In the genomic region with DNA sequence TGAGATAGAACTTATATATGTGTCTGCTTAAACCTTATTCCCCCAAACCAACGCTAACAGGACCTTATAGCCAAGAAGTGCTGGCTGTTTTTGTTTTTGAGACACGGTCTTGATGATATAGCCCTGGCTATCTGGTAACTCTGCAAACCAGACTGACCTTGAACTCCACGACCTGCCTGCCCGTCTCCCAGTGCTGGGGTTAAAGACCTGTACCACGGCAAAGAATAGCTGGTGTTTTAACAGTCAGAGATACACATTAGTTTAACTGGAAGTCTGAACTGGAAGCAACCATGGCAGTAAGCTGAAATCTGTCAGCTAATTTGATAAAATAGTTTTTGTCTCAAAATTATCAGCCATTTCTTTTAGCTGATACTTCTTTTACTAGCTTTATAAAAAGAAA, we compare ENCODE assay signal across 23 mouse cellular contexts.
DNase-seq lines count a peak whose midpoint lies in the region; ATAC-seq and TF ChIP-seq lines count a peak whose summit lies in the region.
"Had no signal": no experiment of that assay in that cellular context is flagged by ENCODE, and none has a peak within 500 bp of the region (broad histone marks: within the 10 kb centered on the region; RNA-seq: fewer than 3 reads in every experiment).

No protein-coding gene starts in this region.

- TF ChIP-seq CTCF in liver, adult 2 months (IDR thresholded peaks at IDR 0.05; ENCODE audit: low read depth, low read length) = no peak
- TF ChIP-seq CTCF in liver, postnatal 0 days (IDR thresholded peaks at IDR 0.05; ENCODE audit: low read depth) = no peak

- 40% methylated on average over 5 of the region's 5 CpGs for WGBS in heart, embryonic 10.5 days
- 13% methylated on average over 5 of the region's 5 CpGs for whole genome bisulfite sequencing in liver, adult 2 months
- WGBS in liver, postnatal 0 days (ENCODE audit: insufficient replicate concordance) = 53% methylated on average over 5 of the region's 5 CpGs
- 80% methylated on average over 5 of the region's 5 CpGs for WGBS in midbrain, embryonic 11.5 days
- WGBS in midbrain, embryonic 15.5 days = 84% methylated on average over 5 of the region's 5 CpGs

- no peak overlapping the region for H3K4me3 ChIP-seq in heart, embryonic 10.5 days
- H3K4me3 ChIP-seq in liver, adult 2 months (ENCODE audit: insufficient read depth, low read depth, low read length) = no peak overlapping the region
- H3K4me3 ChIP-seq in liver, postnatal 0 days (ENCODE audit: low read depth, low read length) = no peak overlapping the region
- H3K4me3 ChIP-seq in midbrain, embryonic 11.5 days (ENCODE audit: low read depth, low read length) = no peak overlapping the region
- no peak overlapping the region for H3K4me3 ChIP-seq in midbrain, embryonic 15.5 days
- H3K4me3 ChIP-seq: embryonic facial prominence, embryonic 10.5 days; embryonic facial prominence, embryonic 12.5 days; forebrain, embryonic 13.5 days; forebrain, embryonic 15.5 days had no signal

- H3K9ac ChIP-seq in liver, adult 2 months (ENCODE audit: low read depth, low read length) = no peak overlapping the region
- H3K9ac ChIP-seq in liver, postnatal 0 days (replicated peaks) = no peak overlapping the region
- H3K9ac ChIP-seq in midbrain, embryonic 11.5 days (ENCODE audit: low read length) = no peak overlapping the region
- no peak overlapping the region for H3K9ac ChIP-seq in midbrain, embryonic 15.5 days
- H3K9ac ChIP-seq: embryonic facial prominence, embryonic 12.5 days; forebrain, embryonic 13.5 days; forebrain, embryonic 15.5 days had no signal

- 0 out of 2 replicates have a peak overlapping the region, but pooled peaks have one; percentile 1 for H3K27ac ChIP-seq in heart, embryonic 10.5 days
- no peak overlapping the region for H3K27ac ChIP-seq in liver, adult 2 months (replicated peaks; ENCODE audit: insufficient read depth, low read depth, low read length)
- H3K27ac ChIP-seq in liver, postnatal 0 days (ENCODE audit: low read depth) = no peak overlapping the region
- no peak overlapping the region for H3K27ac ChIP-seq in midbrain, embryonic 11.5 days (ENCODE audit: low read depth, low read length)
- no peak overlapping the region for H3K27ac ChIP-seq in midbrain, embryonic 15.5 days
- H3K27ac ChIP-seq: embryonic facial prominence, embryonic 10.5 days; embryonic facial prominence, embryonic 12.5 days; forebrain, embryonic 13.5 days; forebrain, embryonic 15.5 days had no signal

- peaks cover 26% of the 10 kb centered on the region for H3K4me1 ChIP-seq in heart, embryonic 10.5 days
- H3K4me1 ChIP-seq in liver, adult 2 months (ENCODE audit: control insufficient read depth, insufficient read depth, low read length) = peaks cover 9% of the 10 kb centered on the region
- H3K4me1 ChIP-seq in liver, postnatal 0 days (ENCODE audit: insufficient read depth) = peaks cover 8% of the 10 kb centered on the region
- H3K4me1 ChIP-seq in midbrain, embryonic 11.5 days (ENCODE audit: control insufficient read depth, insufficient read depth, low read length) = no peaks in the 10 kb centered on the region
- H3K4me1 ChIP-seq in midbrain, embryonic 15.5 days = no peaks in the 10 kb centered on the region
- H3K4me1 ChIP-seq: embryonic facial prominence, embryonic 12.5 days; forebrain, embryonic 13.5 days; forebrain, embryonic 15.5 days had no signal

- no peaks in the 10 kb centered on the region for H3K36me3 ChIP-seq in heart, embryonic 10.5 days
- H3K36me3 ChIP-seq in liver, adult 2 months (ENCODE audit: control insufficient read depth, insufficient read depth, low read length) = no peaks in the 10 kb centered on the region
- H3K36me3 ChIP-seq in liver, postnatal 0 days (replicated peaks; ENCODE audit: insufficient read depth, low read length) = no peaks in the 10 kb centered on the region
- H3K36me3 ChIP-seq in midbrain, embryonic 11.5 days (ENCODE audit: control insufficient read depth, insufficient read depth, low read length) = no peaks in the 10 kb centered on the region
- no peaks in the 10 kb centered on the region for H3K36me3 ChIP-seq in midbrain, embryonic 15.5 days (replicated peaks)
- H3K36me3 ChIP-seq: embryonic facial prominence, embryonic 10.5 days; embryonic facial prominence, embryonic 12.5 days; forebrain, embryonic 15.5 days; G1E had no signal

- TF ChIP-seq POLR2A in liver, adult 2 months (IDR thresholded peaks at IDR 0.05; ENCODE audit: extremely low read depth, insufficient read depth, low read length) = no peak

- no peak for TF ChIP-seq EP300 in liver, postnatal 0 days (IDR thresholded peaks at IDR 0.05; ENCODE audit: low read depth)

- no peaks in the 10 kb centered on the region for H3K9me3 ChIP-seq in heart, embryonic 10.5 days
- no peaks in the 10 kb centered on the region for H3K9me3 ChIP-seq in liver, postnatal 0 days (ENCODE audit: low read length)
- H3K9me3 ChIP-seq in midbrain, embryonic 11.5 days (ENCODE audit: control insufficient read depth, low read length) = no peaks in the 10 kb centered on the region
- H3K9me3 ChIP-seq in midbrain, embryonic 15.5 days = no peaks in the 10 kb centered on the region
- H3K9me3 ChIP-seq: embryonic facial prominence, embryonic 10.5 days; embryonic facial prominence, embryonic 12.5 days; forebrain, embryonic 13.5 days; forebrain, embryonic 15.5 days; G1E had no signal

- no peaks in the 10 kb centered on the region for H3K27me3 ChIP-seq in heart, embryonic 10.5 days (ENCODE audit: insufficient read depth, poor library complexity, severe bottlenecking)
- no peaks in the 10 kb centered on the region for H3K27me3 ChIP-seq in liver, adult 2 months (ENCODE audit: control insufficient read depth, insufficient read depth, low read length)
- H3K27me3 ChIP-seq in liver, postnatal 0 days (ENCODE audit: insufficient read depth, low read length) = no peaks in the 10 kb centered on the region
- H3K27me3 ChIP-seq in midbrain, embryonic 11.5 days (ENCODE audit: control insufficient read depth, insufficient read depth, low read length) = no peaks in the 10 kb centered on the region
- H3K27me3 ChIP-seq in midbrain, embryonic 15.5 days (replicated peaks) = no peaks in the 10 kb centered on the region
- H3K27me3 ChIP-seq: embryonic facial prominence, embryonic 12.5 days; forebrain, embryonic 13.5 days; forebrain, embryonic 15.5 days; Patski had no signal

- no peak for DNase-seq in heart, embryonic 10.5 days (ENCODE audit: low spot score)
- no peak for DNase-seq in heart, postnatal 4 days
- DNase-seq in liver, adult 2 months (ENCODE audit: extremely low read depth, low read depth, low spot score) = peak; percentile 81
- DNase-seq in liver, postnatal 0 days = no peak
- peak; percentile 65 for DNase-seq in midbrain, embryonic 11.5 days (ENCODE audit: low spot score, missing footprints)
- DNase-seq: adrenal gland, adult 8-10 months; adrenal gland, postnatal 14 days; adrenal gland, postnatal 36 days; B cell, adult 2 months; cerebellum, adult 11-12 months; cerebellum, adult 2 months; cerebellum, adult 9-10 months; cerebellum, postnatal 10 days; cerebellum, postnatal 25 days had no signal

- no peak overlapping the region for H3K4me2 ChIP-seq in liver, postnatal 0 days (ENCODE audit: low read depth, low read length)
- no peak overlapping the region for H3K4me2 ChIP-seq in midbrain, embryonic 11.5 days
- no peak overlapping the region for H3K4me2 ChIP-seq in midbrain, embryonic 15.5 days
- H3K4me2 ChIP-seq: embryonic facial prominence, embryonic 12.5 days; forebrain, embryonic 13.5 days; forebrain, embryonic 15.5 days had no signal

- no peak for ATAC-seq in liver, postnatal 0 days
- ATAC-seq in midbrain, embryonic 11.5 days (ENCODE audit: low FRiP score) = no peak
- ATAC-seq in midbrain, embryonic 15.5 days (replicated peaks) = no peak
- ATAC-seq: activated CD4-positive, CD25-positive, alpha-beta regulatory T cell, adult 4 months; CD4-positive, CD25-positive, alpha-beta regulatory T cell, adult 4 months; forebrain, embryonic 13.5 days; forebrain, embryonic 15.5 days; Patski had no signal

- no peaks in the 10 kb centered on the region for H3K79me2 ChIP-seq in liver, adult 2 months (ENCODE audit: control insufficient read depth, insufficient read depth, low read length)

Comparison
In these comparisons a context has a peak if more than half of its experiments do, and no peak if none do; other contexts are left out.
1. DNase-seq: peak in liver, adult 2 months (single experiment) and midbrain, embryonic 11.5 days (single experiment); none in heart, embryonic 10.5 days (single experiment), heart, postnatal 4 days (single experiment) and liver, postnatal 0 days (single experiment).